Mouse (Mus musculus): ENCODE measurements around the gene Atg16l2. TPM values are rescaled to one million over a fixed set of nuclear protein-coding genes. Genes with fewer than 3 reads are reported as not detected.

Atg16l2 gene
- polyA plus RNA-seq, 1 experiment = 60.5 TPM

DNA sequence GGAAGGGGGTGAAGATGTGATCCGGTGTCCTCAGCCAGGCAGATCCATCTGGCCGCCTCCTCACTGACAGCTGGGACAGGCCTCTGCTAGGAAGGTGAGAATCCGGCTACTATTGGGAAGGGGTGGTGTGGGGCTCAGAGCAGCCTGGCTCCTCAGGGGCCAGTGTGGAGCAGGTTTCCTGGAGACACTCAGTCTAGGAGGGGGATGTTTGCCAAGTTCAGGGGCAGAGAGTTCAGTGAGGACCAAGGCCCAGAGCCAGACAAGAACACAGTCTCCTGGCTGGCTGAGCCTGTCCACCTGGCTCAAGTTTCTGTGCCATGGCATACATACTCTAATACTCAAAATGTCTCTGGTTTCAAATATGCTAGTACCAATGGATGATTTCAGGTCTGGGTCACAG, 35.4 kb upstream of the Atg16l2 start:
- no peak for TF ChIP-seq CTCF (IDR thresholded peaks at IDR 0.05; ENCODE audit: borderline replicate concordance, insufficient read depth, low read depth, low read length)
- TF ChIP-seq POLR2A (IDR thresholded peaks at IDR 0.05; ENCODE audit: borderline replicate concordance, insufficient read depth, low read length) = no peak
- no peak overlapping the region for H3K4me3 ChIP-seq (replicated peaks; ENCODE audit: insufficient read depth, low read depth, low read length)
- WGBS = 14% methylated on average over 3 of the region's 3 CpGs
- no peak overlapping the region for H3K27ac ChIP-seq (ENCODE audit: insufficient read depth, low read length)
- H3K27me3 ChIP-seq (ENCODE audit: control insufficient read depth, insufficient read depth, low read length) = no peaks in the 10 kb centered on the region
- H3K4me1 ChIP-seq (ENCODE audit: control insufficient read depth, insufficient read depth, low read length) = peaks cover 52% of the 10 kb centered on the region
- DNase-seq = peak; percentile 65 to 83

- H3K27me3 ChIP-seq (ENCODE audit: control insufficient read depth, insufficient read depth, low read length) = no peaks in the 10 kb centered on the region
- 53% methylated on average over 3 of the region's 3 CpGs for WGBS
Measured at GRCm38 (mm10) chr7:101336686-101337085, 34.6 kb upstream of the Atg16l2 start.

GRCm38 (mm10) chr7:101335228-101335627, 33.2 kb upstream of the Atg16l2 start:
- peak; percentile 60 to 73 for DNase-seq
- WGBS = 2% methylated on average over 2 of the region's 2 CpGs
- Histone ChIP-seq H3K4me3 (replicated peaks; ENCODE audit: insufficient read depth, low read depth, low read length) (no peak overlapping the region), H3K27ac (ENCODE audit: insufficient read depth, low read length) (peak overlapping the region; percentile 9), H3K27me3 (ENCODE audit: control insufficient read depth, insufficient read depth, low read length) (no peaks in the 10 kb centered on the region), H3K4me1 (ENCODE audit: control insufficient read depth, insufficient read depth, low read length) (peaks cover 61% of the 10 kb centered on the region)
- TF ChIP-seq CTCF (IDR thresholded peaks at IDR 0.05; ENCODE audit: borderline replicate concordance, insufficient read depth, low read depth, low read length) = no peak
- TF ChIP-seq POLR2A (IDR thresholded peaks at IDR 0.05; ENCODE audit: borderline replicate concordance, insufficient read depth, low read length) = no peak

More at GRCm38 (mm10) chr7:101336686-101337085, 34.6 kb upstream of the Atg16l2 start:
- Histone ChIP-seq H3K4me3 (replicated peaks; ENCODE audit: insufficient read depth, low read depth, low read length) (no peak overlapping the region), H3K4me1 (ENCODE audit: control insufficient read depth, insufficient read depth, low read length) (peaks cover 55% of the 10 kb centered on the region), H3K27ac (ENCODE audit: insufficient read depth, low read length) (no peak overlapping the region)
- peak in 1 of 2 experiments; percentile 54 for DNase-seq
- TF ChIP-seq POLR2A (IDR thresholded peaks at IDR 0.05; ENCODE audit: borderline replicate concordance, insufficient read depth, low read length) (no peak), CTCF (IDR thresholded peaks at IDR 0.05; ENCODE audit: borderline replicate concordance, insufficient read depth, low read depth, low read length) (no peak)

GRCm38 (mm10) chr7:101332045-101332831, 30.2 kb upstream of the Atg16l2 start:
- Histone ChIP-seq H3K27me3 (ENCODE audit: control insufficient read depth, insufficient read depth, low read length) (no peaks in the 10 kb centered on the region), H3K27ac (ENCODE audit: insufficient read depth, low read length) (no peak overlapping the region), H3K4me3 (replicated peaks; ENCODE audit: insufficient read depth, low read depth, low read length) (no peak overlapping the region), H3K4me1 (ENCODE audit: control insufficient read depth, insufficient read depth, low read length) (peaks cover 66% of the 10 kb centered on the region)
- DNase-seq = no peak
- WGBS = 81% methylated on average over 5 of the region's 5 CpGs
- TF ChIP-seq POLR2A (IDR thresholded peaks at IDR 0.05; ENCODE audit: borderline replicate concordance, insufficient read depth, low read length) (no peak), CTCF (IDR thresholded peaks at IDR 0.05; ENCODE audit: borderline replicate concordance, insufficient read depth, low read depth, low read length) (no peak)

DNA sequence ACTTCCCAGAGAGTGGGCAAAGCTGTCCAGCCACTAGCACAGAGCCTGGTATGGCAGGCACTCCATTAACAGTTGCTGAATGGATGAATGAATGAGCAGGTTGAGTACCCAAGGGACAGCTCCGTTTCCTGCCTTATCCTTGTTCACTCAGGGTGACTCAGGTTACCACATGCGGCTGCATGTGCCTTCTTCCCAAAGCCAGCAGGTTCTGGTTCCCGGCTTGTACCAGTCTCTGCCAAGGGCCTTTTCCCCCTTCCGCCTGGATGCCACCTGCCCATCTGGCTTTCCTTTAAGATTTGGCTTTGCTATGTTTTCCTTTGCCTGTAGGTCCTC, 28.8 kb upstream of the Atg16l2 start:
- TF ChIP-seq CTCF (IDR thresholded peaks at IDR 0.05; ENCODE audit: borderline replicate concordance, insufficient read depth, low read depth, low read length) = no peak
- TF ChIP-seq POLR2A (IDR thresholded peaks at IDR 0.05; ENCODE audit: borderline replicate concordance, insufficient read depth, low read length) = no peak
- Histone ChIP-seq H3K4me1 (ENCODE audit: control insufficient read depth, insufficient read depth, low read length) (peaks cover 66% of the 10 kb centered on the region), H3K4me3 (replicated peaks; ENCODE audit: insufficient read depth, low read depth, low read length) (no peak overlapping the region), H3K27me3 (ENCODE audit: control insufficient read depth, insufficient read depth, low read length) (no peaks in the 10 kb centered on the region), H3K27ac (ENCODE audit: insufficient read depth, low read length) (peak overlapping the region; percentile 25)
- 18% methylated on average over 4 of the region's 4 CpGs for WGBS
- peak; percentile 76 to 87 for DNase-seq

DNA sequence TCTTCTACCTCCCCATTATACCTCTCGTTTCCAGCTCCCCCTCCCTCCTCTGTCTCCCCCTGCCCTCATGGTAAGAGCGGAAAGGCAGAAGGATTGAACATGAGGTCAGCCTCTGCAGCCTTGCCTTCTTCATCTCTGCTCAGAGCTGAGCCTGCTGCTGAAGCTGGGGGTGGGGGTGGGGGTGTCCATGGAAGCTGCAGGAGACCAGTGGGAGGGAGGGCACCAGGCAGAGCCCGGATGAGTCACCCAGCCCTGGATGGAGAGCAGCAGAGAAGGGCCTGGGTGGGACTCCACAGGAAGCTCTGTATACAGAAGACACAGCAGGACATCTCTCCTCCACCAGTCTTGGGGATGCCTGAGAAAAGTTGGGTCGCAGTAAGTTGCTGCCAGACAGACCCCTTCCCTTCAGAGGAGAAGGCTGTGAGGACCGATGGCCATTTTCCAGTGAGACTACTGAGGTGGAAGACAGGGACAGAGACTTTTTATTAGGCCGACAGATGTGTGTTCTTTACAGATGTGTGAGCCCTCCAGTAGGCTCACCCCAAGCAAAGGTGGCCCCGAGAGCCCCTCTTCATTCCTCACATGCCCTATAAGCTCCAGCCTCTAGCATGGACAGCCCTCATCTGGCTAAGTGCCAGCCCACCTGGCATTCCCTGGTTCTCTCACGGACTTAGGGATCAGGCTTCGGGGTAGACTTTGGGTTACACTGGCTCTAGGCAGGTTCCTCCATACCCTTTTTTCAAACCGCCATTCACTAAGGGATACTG, 28.2 kb upstream of the Atg16l2 start:
- Histone ChIP-seq H3K4me1 (ENCODE audit: control insufficient read depth, insufficient read depth, low read length) (peaks cover 61% of the 10 kb centered on the region), H3K27me3 (ENCODE audit: control insufficient read depth, insufficient read depth, low read length) (no peaks in the 10 kb centered on the region), H3K4me3 (replicated peaks; ENCODE audit: insufficient read depth, low read depth, low read length) (no peak overlapping the region), H3K27ac (ENCODE audit: insufficient read depth, low read length) (peak overlapping the region; percentile 25)
- WGBS = 30% methylated on average over 10 of the region's 10 CpGs
- TF ChIP-seq CTCF (IDR thresholded peaks at IDR 0.05; ENCODE audit: borderline replicate concordance, insufficient read depth, low read depth, low read length) (no peak), POLR2A (IDR thresholded peaks at IDR 0.05; ENCODE audit: borderline replicate concordance, insufficient read depth, low read length) (no peak)
- peak; percentile 24 to 44 for DNase-seq

DNA sequence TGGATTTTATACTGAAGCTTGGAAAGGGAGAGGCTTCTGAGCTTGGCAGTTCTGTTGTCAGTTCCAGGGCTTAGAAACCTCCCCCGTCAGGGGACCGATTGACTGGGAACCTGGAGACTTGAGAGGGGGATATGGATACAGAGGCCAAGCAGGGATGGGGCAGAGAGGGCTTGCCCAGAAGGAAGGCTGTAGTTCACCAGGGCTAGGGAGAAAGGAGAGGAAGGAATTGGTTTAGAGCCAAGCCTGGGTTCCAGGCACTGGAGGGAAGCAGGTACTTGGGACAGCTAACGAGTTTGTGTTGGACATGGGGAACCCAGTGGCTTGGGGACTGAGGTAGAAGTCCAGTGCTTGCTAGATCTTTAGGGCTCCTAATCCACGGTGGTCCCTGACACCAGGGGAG, 27.6 kb upstream of the Atg16l2 start:
- H3K4me3 ChIP-seq (replicated peaks; ENCODE audit: insufficient read depth, low read depth, low read length) = no peak overlapping the region
- TF ChIP-seq POLR2A (IDR thresholded peaks at IDR 0.05; ENCODE audit: borderline replicate concordance, insufficient read depth, low read length) (no peak), CTCF (IDR thresholded peaks at IDR 0.05; ENCODE audit: borderline replicate concordance, insufficient read depth, low read depth, low read length) (no peak)
- no peaks in the 10 kb centered on the region for H3K27me3 ChIP-seq (ENCODE audit: control insufficient read depth, insufficient read depth, low read length)
- H3K4me1 ChIP-seq (ENCODE audit: control insufficient read depth, insufficient read depth, low read length) = peaks cover 60% of the 10 kb centered on the region
- H3K27ac ChIP-seq (ENCODE audit: insufficient read depth, low read length) = peak overlapping the region; percentile 25; the same call in 1 of the 2 replicates
- 42% methylated on average over 4 of the region's 4 CpGs for WGBS
- peak in 1 of 2 experiments; percentile 44 for DNase-seq
